Mouse (Mus musculus) limb, embryonic 10.5 days (tissue): Measurements from ENCODE around the gene Scmh1. TPM values are rescaled to one million over a fixed set of nuclear protein-coding genes. Genes with fewer than 3 reads are reported as not detected.
A peak's percentile ranks its signal among the peaks of the same experiment; 100 is the strongest.

ENCODE experiments used
- DNase-seq: peaks from one replicate; pipeline ENCODE4 v3.0.0-alpha.2; 2017; ENCODE audit warnings: low spot score
- H3K27ac ChIP-seq: fragments of 300-500 bp; sonication (generic); 2 replicates; pipeline ENCODE4 v1.5.1; 2016; ENCODE audit warnings: mild to moderate bottlenecking
- H3K27me3 ChIP-seq: fragments of 300-500 bp; sonication (generic); 2 replicates; pipeline ENCODE4 v1.6.1; 2016; ENCODE audit warnings: low read depth, mild to moderate bottlenecking; ENCODE audit not compliant: poor library complexity, severe bottlenecking
- H3K36me3 ChIP-seq: fragments of 300-500 bp; sonication (generic); 2 replicates; pipeline ENCODE4 v1.6.1; 2016; ENCODE audit warnings: mild to moderate bottlenecking, moderate library complexity
- H3K4me1 ChIP-seq: fragments of 300-500 bp; sonication (generic); 2 replicates; pipeline ENCODE4 v1.6.1; 2016
- H3K4me3 ChIP-seq: fragments of 300-500 bp; sonication (generic); 2 replicates; pipeline ENCODE4 v1.5.1; 2016; ENCODE audit warnings: mild to moderate bottlenecking, moderate library complexity
- H3K9me3 ChIP-seq: fragments of 300-500 bp; sonication (generic); replicated peaks from 2 replicates; pipeline ENCODE4 v1.6.1; 2016; ENCODE audit warnings: mild to moderate bottlenecking
- WGBS: fragments of 180-500 bp; shearing (Covaris S2); methylation state at CpG from one replicate; pipeline ENCODE4 v1.1.7; 2016; 5-methylcytosine and 5-hydroxymethylcytosine counted together
- polyA plus RNA-seq: library from polyadenylated mRNA; unstranded; fragments of >200 nt; fragmentation: Nextera tagmentation; extraction: Ambion mirVana; gene quantifications from 2 replicates; pipeline ENCODE4 v1.2.1, GENCODE M21; 2016

Gene Scmh1
- polyA plus RNA-seq, 1 experiment from 2014 or later: 38.5 TPM

- no peak for DNase-seq
- Histone ChIP-seq H3K36me3 (peaks cover under 1% of the 10 kb centered on the region; the same call in 1 of the 2 replicates), H3K27ac (no peak overlapping the region), H3K9me3 (no peaks in the 10 kb centered on the region), H3K4me3 (no peak overlapping the region), H3K4me1 (peaks cover 8% of the 10 kb centered on the region), H3K27me3 (no peaks in the 10 kb centered on the region)
Observed at GRCm38 (mm10) chr4:120420193-120420592, 15.1 kb downstream of the Scmh1 start.

GRCm38 (mm10) chr4:120420685-120421084 is 15.6 kb downstream of the Scmh1 start:
- H3K27ac ChIP-seq: no peak overlapping the region
- no peak overlapping the region for H3K4me3 ChIP-seq
- no peaks in the 10 kb centered on the region for H3K9me3 ChIP-seq
- no peaks in the 10 kb centered on the region for H3K27me3 ChIP-seq
- no peak for DNase-seq
- peaks cover 8% of the 10 kb centered on the region for H3K4me1 ChIP-seq
- H3K36me3 ChIP-seq: no peaks in the 10 kb centered on the region

GRCm38 (mm10) chr4:120430601-120431000 is 25.5 kb downstream of the Scmh1 start:
- no peaks in the 10 kb centered on the region for H3K27me3 ChIP-seq
- DNase-seq: no peak
- H3K9me3 ChIP-seq: no peaks in the 10 kb centered on the region
- no peak overlapping the region for H3K4me3 ChIP-seq
- no peak overlapping the region for H3K27ac ChIP-seq
- H3K36me3 ChIP-seq: no peaks in the 10 kb centered on the region
- H3K4me1 ChIP-seq: peaks cover 12% of the 10 kb centered on the region

- no peaks in the 10 kb centered on the region for H3K9me3 ChIP-seq
- no peak overlapping the region for H3K27ac ChIP-seq
- no peaks in the 10 kb centered on the region for H3K27me3 ChIP-seq
- DNase-seq: peak; percentile 31
- 53% methylated on average over 11 of the region's 11 CpGs for WGBS
- no peak overlapping the region for H3K4me3 ChIP-seq
- H3K4me1 ChIP-seq: peaks cover 12% of the 10 kb centered on the region
- H3K36me3 ChIP-seq: no peaks in the 10 kb centered on the region
Observed at GRCm38 (mm10) chr4:120432599-120433373, 27.7 kb downstream of the Scmh1 start.

DNA sequence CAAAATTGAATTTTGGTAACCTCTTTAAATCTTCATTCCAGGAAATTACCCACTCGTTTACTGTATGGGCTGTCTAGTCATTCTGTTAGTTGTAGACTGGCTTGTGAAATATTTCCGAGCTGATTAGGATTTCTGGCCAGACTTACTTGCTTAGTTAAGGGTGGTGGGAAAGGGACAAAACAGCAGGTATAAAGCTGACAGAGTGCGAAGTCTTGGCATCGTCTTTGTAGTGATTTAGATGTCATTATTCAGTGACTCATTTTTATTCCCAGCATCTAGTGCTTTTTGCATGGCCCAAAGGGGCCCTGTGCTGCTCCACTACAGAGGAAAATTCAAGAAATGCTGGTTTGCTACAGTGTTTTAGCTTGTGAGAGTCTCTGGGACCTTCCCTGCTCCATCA is 56.7 kb downstream of the Scmh1 start:
- no peaks in the 10 kb centered on the region for H3K9me3 ChIP-seq
- H3K4me3 ChIP-seq: no peak overlapping the region
- no peak for DNase-seq
- no peaks in the 10 kb centered on the region for H3K27me3 ChIP-seq
- H3K27ac ChIP-seq: no peak overlapping the region
- no peaks in the 10 kb centered on the region for H3K4me1 ChIP-seq
- 83% methylated on average over 4 of the region's 4 CpGs for WGBS
- peaks cover 7% of the 10 kb centered on the region for H3K36me3 ChIP-seq

- DNase-seq: no peak
- Histone ChIP-seq H3K27ac (no peak overlapping the region), H3K36me3 (peaks cover 51% of the 10 kb centered on the region), H3K4me1 (no peaks in the 10 kb centered on the region), H3K9me3 (no peaks in the 10 kb centered on the region), H3K4me3 (no peak overlapping the region), H3K27me3 (no peaks in the 10 kb centered on the region)
- 86% methylated on average over 2 of the region's 2 CpGs for WGBS
Observed at GRCm38 (mm10) chr4:120472946-120473345, 67.9 kb downstream of the Scmh1 start.

DNA sequence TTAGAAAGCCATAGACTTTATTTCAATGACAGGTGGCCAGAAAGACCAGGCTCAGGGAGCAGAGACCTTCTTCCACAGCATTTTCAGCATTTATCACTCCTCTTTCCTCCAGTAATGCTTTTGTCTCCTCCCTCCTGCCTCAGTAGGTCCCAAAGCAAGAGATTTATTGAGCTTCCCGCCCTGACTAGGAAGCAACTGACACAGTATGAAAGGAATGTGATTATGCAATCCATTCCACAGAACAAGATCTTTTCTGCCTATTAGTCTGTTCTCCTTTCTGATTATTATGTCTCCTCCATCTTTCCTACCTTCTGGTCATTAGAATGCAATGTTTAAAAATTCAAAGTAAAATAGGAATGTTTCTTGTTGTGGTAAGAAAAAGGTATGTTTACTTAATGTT is 82.6 kb downstream of the Scmh1 start:
- WGBS: 63% methylated on average over 1 of the region's 1 CpGs
- Histone ChIP-seq H3K4me1 (no peaks in the 10 kb centered on the region), H3K36me3 (peaks cover 35% of the 10 kb centered on the region), H3K9me3 (no peaks in the 10 kb centered on the region), H3K4me3 (no peak overlapping the region), H3K27me3 (no peaks in the 10 kb centered on the region), H3K27ac (no peak overlapping the region)
- DNase-seq: no peak

DNA sequence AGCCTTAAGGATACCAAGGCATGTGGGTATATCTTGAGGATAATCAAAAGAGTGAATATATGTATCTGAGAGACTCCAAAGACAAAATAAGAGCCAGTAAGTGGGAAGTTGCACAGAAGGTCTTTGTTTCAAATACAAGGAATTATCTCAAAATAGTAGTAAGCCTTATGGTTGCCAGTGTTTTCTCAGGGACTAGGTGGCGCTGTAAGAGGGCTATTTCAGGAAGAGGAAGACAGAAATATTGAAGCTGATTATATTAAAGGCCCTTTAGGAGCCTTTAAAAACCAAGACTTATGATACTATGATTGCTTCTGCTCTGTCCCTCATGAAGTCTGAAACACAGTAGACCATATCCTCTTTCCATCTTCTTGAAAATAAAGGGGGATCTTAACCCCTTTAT is 101.9 kb downstream of the Scmh1 start:
- no peaks in the 10 kb centered on the region for H3K27me3 ChIP-seq
- H3K36me3 ChIP-seq: peaks cover 64% of the 10 kb centered on the region
- H3K9me3 ChIP-seq: no peaks in the 10 kb centered on the region
- no peak overlapping the region for H3K4me3 ChIP-seq
- WGBS: 85% methylated on average over 1 of the region's 1 CpGs
- DNase-seq: no peak
- no peaks in the 10 kb centered on the region for H3K4me1 ChIP-seq
- H3K27ac ChIP-seq: no peak overlapping the region

DNA sequence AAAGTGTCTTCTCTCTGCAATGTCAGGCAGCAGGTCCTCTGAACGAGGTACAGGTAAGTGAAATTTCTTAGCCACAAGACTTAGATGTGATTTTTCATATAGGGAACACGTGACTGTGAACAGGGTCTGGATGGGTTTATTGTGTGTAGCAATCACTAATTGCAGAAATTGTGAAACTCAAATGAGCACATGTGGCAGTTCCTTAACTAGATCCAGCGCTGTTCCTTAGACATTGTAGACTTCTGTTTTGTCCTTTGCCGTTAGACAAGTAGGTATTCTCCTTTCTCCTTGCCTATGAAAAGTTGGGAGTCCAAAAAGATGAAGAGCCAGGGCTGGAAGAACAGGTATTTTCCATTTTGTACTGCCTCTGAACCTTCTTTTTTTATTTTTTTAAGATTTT is 106.1 kb downstream of the Scmh1 start:
- no peak for DNase-seq
- Histone ChIP-seq H3K36me3 (peaks cover 64% of the 10 kb centered on the region), H3K9me3 (no peaks in the 10 kb centered on the region), H3K4me3 (no peak overlapping the region), H3K27ac (no peak overlapping the region), H3K4me1 (no peaks in the 10 kb centered on the region), H3K27me3 (no peaks in the 10 kb centered on the region)
- 96% methylated on average over 4 of the region's 4 CpGs for WGBS

GRCm38 (mm10) chr4:120514366-120514765 is 109.3 kb downstream of the Scmh1 start:
- 95% methylated on average over 2 of the region's 2 CpGs for WGBS
- H3K27ac ChIP-seq: no peak overlapping the region

GRCm38 (mm10) chr4:120516491-120516890 is 111.4 kb downstream of the Scmh1 start:
- Histone ChIP-seq H3K36me3 (peaks cover 61% of the 10 kb centered on the region), H3K27ac (no peak overlapping the region)
- no peak for DNase-seq

More at GRCm38 (mm10) chr4:120514366-120514765, 109.3 kb downstream of the Scmh1 start:
- Histone ChIP-seq H3K36me3 (peaks cover 63% of the 10 kb centered on the region), H3K4me3 (no peak overlapping the region), H3K4me1 (no peaks in the 10 kb centered on the region), H3K27me3 (no peaks in the 10 kb centered on the region), H3K9me3 (no peaks in the 10 kb centered on the region)
- DNase-seq: no peak

DNA sequence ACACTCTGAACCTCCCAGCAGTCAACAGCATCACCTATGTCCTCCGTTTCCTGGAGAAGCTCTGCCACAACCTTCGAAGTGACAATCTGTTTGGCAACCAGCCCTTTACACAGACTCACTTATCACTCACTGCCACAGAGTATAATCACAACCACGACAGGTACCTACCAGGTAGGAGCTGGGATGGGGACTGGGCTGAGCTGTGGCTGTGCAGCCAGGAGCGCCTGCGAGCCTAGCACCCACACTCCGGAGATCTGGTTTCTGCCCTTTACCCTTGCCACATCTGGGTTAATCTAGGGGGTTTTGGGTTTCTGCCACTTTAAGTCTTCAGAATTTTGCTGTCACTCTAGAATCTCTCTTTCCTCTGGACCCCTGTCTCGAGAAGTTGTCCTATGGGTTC is 111.8 kb downstream of the Scmh1 start:
- H3K4me3 ChIP-seq: no peak overlapping the region
- H3K36me3 ChIP-seq: peaks cover 65% of the 10 kb centered on the region
- 89% methylated on average over 7 of the region's 7 CpGs for WGBS
- no peak for DNase-seq
- H3K27ac ChIP-seq: no peak overlapping the region
- H3K9me3 ChIP-seq: no peaks in the 10 kb centered on the region
- no peaks in the 10 kb centered on the region for H3K4me1 ChIP-seq
- no peaks in the 10 kb centered on the region for H3K27me3 ChIP-seq

More at GRCm38 (mm10) chr4:120516491-120516890, 111.4 kb downstream of the Scmh1 start:
- Histone ChIP-seq H3K27me3 (no peaks in the 10 kb centered on the region), H3K4me3 (no peak overlapping the region), H3K9me3 (no peaks in the 10 kb centered on the region), H3K4me1 (no peaks in the 10 kb centered on the region)
- 95% methylated on average over 7 of the region's 7 CpGs for WGBS

- Histone ChIP-seq H3K4me3 (no peak overlapping the region), H3K36me3 (peaks cover 69% of the 10 kb centered on the region), H3K27ac (no peak overlapping the region), H3K27me3 (no peaks in the 10 kb centered on the region), H3K9me3 (no peaks in the 10 kb centered on the region), H3K4me1 (no peaks in the 10 kb centered on the region)
- WGBS: 84% methylated on average over 4 of the region's 4 CpGs
- DNase-seq: no peak
Observed at GRCm38 (mm10) chr4:120517335-120517734, 112.3 kb downstream of the Scmh1 start.

DNA sequence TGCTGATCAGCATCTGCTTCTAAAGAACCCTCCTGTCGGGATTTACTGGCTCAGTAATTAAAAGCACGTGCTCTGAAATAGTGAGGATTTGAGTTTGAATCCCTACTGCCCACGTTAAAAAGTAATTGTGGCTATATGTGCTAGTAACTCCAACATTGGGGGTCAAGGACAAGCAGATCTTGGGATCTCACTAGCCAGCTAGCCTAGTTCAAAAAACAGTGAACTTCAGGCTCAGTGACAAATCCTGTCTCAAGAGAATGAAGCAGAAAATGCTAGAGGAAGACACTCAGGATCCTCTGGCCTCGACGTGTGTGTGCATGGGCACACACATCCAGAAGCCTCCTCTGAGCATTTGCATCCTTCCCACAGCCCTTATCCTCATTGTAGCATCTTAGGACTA is 116.7 kb downstream of the Scmh1 start:
- Histone ChIP-seq H3K27ac (no peak overlapping the region), H3K4me1 (no peaks in the 10 kb centered on the region), H3K36me3 (peaks cover 94% of the 10 kb centered on the region)

More for the DNA sequence above, 116.7 kb downstream of the Scmh1 start:
- no peaks in the 10 kb centered on the region for H3K27me3 ChIP-seq
- no peaks in the 10 kb centered on the region for H3K9me3 ChIP-seq
- WGBS: 66% methylated on average over 5 of the region's 5 CpGs
- H3K4me3 ChIP-seq: no peak overlapping the region
- DNase-seq: no peak
